Mouse (Mus musculus): ENCODE data around the gene Zmat3.

The Zmat3 gene

GRCm38 (mm10) chr3:32365546-32366245 is at the start of gene Zmat3:
TSS of gene Zmat3 (minus strand) at chr3:32366014.
- peak; percentile 80 to 88 for DNase-seq (ENCODE audit: low spot score in 2 of 2)

DNA sequence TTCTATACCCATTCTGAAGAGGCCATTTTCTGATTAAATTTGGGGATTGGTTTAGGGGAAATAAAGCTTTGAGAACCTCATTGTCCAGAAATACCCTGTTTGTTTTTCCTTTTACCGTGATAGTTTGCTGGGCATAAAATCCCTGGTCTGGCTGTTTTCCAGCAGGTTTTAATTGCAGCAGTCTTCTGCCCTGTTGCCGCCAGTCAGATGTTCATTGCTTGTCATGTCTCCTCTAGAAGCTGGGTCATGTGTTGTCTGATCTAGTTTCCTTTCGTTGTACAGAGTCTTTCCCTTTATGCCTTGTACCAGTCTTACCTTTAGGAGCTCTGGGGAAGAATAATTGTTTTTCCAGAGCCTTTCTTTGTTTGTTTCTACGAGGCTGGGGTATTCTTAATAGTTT is 48.6 kb upstream of the Zmat3 start:
- no peak for DNase-seq (ENCODE audit: low spot score in 2 of 2)

- DNase-seq (ENCODE audit: low spot score in 2 of 2), result no peak
These were observed 46.8 kb upstream of the Zmat3 start for GRCm38 (mm10) chr3:32412502-32413044.

GRCm38 (mm10) chr3:32408811-32409273 is 43.0 kb upstream of the Zmat3 start:
- DNase-seq (ENCODE audit: low spot score in 2 of 2), result no peak

DNA sequence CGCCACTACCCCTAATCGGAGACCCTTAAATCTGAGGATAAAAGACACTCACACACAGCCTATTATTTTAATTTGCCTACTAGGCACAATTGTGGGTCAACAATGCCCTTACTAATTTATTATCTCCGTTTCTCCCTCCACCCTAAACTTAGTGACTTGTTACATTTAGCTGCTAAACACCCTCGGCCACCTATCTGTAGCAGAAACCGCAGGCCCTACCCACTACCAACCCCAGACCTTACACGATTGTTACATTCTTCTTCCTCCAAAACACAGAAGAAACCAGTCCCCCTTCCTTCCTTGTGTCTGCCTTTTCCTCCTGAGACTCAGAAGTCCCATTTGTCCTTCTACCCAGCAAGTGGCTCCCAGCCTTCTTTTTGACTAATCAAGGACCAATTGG is 41.0 kb upstream of the Zmat3 start:
- DNase-seq (ENCODE audit: low spot score in 2 of 2), result no peak

- DNase-seq (ENCODE audit: low spot score in 2 of 2), result no peak
These were observed 39.9 kb upstream of the Zmat3 start for GRCm38 (mm10) chr3:32405699-32406098.

DNA sequence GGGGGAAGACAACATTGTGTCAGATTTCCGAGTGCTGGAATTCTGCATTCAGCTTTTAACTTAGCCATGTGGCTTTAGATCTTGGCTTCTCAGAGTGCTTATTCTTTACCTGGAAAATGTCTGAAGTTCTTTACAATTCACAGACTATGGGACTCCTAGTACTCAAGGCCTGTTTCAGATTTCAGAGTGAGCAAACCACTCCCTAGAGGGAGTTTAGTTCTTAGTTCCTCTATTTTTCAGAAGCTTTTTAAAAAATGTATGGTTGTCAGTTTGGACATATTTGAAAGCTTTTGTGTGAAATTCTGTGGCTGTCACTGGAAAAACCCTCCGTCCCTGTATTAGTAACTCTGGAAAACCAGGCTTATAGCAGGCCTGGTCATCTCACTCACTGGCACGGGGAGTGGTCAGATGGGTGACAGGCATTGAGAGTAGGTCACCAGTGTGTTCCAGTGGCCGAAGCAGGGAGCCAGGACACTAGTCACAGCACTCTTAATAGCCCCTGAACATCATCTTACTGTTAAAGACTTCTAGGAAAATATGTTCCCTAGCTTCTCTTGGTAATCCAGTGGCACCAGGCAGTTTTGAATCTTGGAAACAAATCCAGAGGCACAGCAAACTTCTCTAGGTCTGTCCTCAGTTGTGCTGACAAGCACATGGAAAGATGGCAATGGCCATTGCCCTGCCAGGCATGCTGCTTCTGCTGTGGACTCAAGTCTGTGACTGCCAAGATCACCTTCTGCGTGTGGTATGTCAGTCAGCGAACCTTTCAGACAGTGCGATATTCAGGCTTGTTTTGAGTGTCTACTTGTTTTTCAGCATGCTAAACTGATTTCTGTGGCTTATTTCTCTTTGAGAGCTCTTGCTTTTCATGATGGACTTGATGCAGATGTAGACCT is 37.4 kb upstream of the Zmat3 start:
- no peak for DNase-seq (ENCODE audit: low spot score in 2 of 2)

DNA sequence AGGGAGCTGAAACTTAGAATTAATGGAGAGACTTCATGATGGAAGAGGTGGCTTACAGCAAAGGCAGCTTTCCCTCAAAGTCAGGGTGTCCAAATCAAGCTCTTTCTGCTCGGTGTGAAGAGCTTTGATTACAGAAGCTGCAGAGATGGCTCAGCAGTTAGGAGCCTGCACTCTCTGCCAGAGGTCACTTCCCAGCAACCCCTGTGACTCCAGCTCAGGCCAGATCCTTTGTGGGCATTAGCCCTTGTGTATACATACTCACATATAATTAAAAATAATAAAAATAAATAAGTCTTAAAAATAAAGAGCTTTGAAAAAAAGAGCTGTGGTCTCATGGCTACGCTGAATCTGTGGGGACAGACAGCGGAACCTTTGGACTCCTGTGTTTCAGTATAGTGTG is 35.8 kb upstream of the Zmat3 start:
- no peak for DNase-seq (ENCODE audit: low spot score in 2 of 2)

DNA sequence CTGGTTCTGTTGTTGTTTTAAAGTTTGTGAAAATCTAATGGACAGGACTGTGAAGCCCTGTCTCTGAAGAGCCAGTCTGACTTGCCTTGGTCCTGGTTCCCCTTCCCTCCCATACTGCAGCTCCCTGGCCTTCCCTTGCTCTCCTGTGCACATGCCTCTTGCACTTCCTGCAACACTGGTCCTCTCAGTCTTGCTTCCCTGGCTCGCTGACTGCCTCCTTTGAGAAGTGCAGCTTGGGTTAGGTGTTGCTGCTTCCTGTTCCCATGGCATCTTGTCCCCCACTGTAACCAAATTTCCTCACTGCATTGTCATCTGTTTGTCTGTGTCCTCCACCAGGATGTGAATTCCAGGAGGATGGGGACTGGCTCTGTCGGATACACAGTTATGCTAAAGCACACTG is 34.1 kb upstream of the Zmat3 start:
- no peak for DNase-seq (ENCODE audit: low spot score in 2 of 2)

DNA sequence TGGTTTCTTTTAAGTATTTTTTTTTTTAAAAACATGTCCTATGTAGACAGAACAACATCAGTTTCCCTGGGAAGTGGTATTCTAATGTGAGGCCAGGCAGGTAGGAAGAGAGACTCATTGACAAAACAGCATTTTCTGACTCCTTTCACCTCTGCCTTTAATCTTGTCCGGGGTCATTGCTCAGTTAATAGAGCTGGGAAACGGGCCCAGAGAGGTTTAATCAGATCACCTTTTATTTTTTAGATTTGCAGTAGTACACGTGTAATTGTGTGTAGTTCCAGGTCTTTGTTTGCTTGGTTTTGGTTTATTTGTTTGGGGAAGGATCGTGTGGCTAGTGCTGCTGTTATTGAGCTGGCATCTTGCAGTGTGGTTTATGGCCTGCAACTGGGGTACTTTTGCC is 33.6 kb upstream of the Zmat3 start:
- DNase-seq (ENCODE audit: low spot score in 2 of 2), result no peak

GRCm38 (mm10) chr3:32398623-32399022 is 32.8 kb upstream of the Zmat3 start:
- no peak for DNase-seq (ENCODE audit: low spot score in 2 of 2)

GRCm38 (mm10) chr3:32398175-32398538 is 32.3 kb upstream of the Zmat3 start:
- DNase-seq (ENCODE audit: low spot score in 2 of 2), result no peak

- DNase-seq (ENCODE audit: low spot score in 2 of 2), result peak; percentile 50 to 58
These were observed 31.8 kb upstream of the Zmat3 start, which contains the start of gene Pik3ca for GRCm38 (mm10) chr3:32397461-32398174. TSS of gene Pik3ca (plus strand) at chr3:32397671.

- peak; percentile 95 to 97 for DNase-seq (ENCODE audit: low spot score in 2 of 2)
These were observed 31.1 kb upstream of the Zmat3 start for GRCm38 (mm10) chr3:32396794-32397460.

- DNase-seq (ENCODE audit: low spot score in 2 of 2), result peak; percentile 34 to 54
These were observed 30.1 kb upstream of the Zmat3 start for GRCm38 (mm10) chr3:32395771-32396551.

DNA sequence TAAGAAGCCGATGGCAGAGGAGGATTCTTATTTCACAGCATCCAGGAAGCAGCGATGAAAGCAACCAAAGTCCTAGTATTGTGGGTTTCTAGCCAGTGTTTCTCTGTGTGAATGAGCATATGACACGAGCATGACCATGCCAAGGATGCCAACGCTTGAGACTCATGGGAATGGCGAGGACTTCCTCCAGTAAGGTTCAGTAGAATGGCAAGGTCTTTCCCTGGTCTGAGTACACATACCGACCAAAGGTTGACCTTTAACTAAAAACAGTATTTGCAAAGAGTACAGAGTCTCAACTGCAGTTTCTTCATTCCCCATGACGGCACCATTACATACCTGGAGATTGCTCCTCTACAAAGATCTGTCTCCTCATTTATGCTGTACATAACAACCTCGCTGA is 28.2 kb upstream of the Zmat3 start:
- no peak for DNase-seq (ENCODE audit: low spot score in 2 of 2)

- no peak for DNase-seq (ENCODE audit: low spot score in 2 of 2)
These were observed 27.0 kb upstream of the Zmat3 start for GRCm38 (mm10) chr3:32392841-32393240.

GRCm38 (mm10) chr3:32381556-32381955 is 15.7 kb upstream of the Zmat3 start:
- DNase-seq (ENCODE audit: low spot score in 2 of 2), result no peak

GRCm38 (mm10) chr3:32379891-32380290 is 14.1 kb upstream of the Zmat3 start:
- peak in 1 of 2 experiments; percentile 33 for DNase-seq (ENCODE audit: low spot score in 2 of 2)

DNA sequence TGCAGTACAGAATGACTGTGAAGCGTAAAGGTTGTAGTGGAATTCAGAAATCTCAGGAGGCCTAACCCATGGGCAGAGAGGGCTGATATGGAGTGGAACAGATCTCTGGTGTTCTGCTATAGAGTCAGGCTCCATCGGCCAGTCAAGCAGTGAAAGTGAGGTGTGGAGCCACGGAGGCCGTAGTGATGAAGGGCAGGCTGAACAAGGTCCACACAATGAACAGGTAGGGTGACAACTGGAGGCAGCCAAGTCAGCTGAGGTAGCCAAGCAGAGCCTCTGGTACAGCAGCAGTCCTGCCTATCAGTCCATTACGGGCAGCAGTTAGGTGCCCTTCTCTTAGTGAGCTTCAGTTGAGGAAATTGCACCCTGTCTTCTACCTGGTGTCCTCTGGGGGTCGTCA is 7.4 kb upstream of the Zmat3 start:
- no peak for DNase-seq (ENCODE audit: low spot score in 2 of 2)

- DNase-seq (ENCODE audit: low spot score in 2 of 2), result no peak
These were observed 6.7 kb upstream of the Zmat3 start for GRCm38 (mm10) chr3:32372470-32372869.
